Mouse (Mus musculus) embryonic fibroblast, embryonic 13.5 days (primary cell): ENCODE results near the gene C1qtnf9.

ENCODE experiments used
- CTCF ChIP-seq: IDR thresholded peaks from 2 replicates; pipeline ENCODE4 v1.5.1; 2011; ENCODE audit warnings: mild to moderate bottlenecking, control low read depth, low read length, moderate library complexity, borderline replicate concordance; ENCODE audit not compliant: insufficient read depth
- POLR2A ChIP-seq: IDR thresholded peaks from 2 replicates; pipeline ENCODE4 v1.6.1; 2011; ENCODE audit warnings: low read depth, mild to moderate bottlenecking, control low read depth, low read length, moderate library complexity

GRCm38 (mm10) chr14:60784427-60785315 lies 16.7 kb downstream of the C1qtnf9 start, which contains the start of gene Mipep:
- TF ChIP-seq POLR2A (peak; percentile 44; the same call in 1 of the 2 replicates), CTCF (peak; percentile 96)
